Mouse (Mus musculus): Measurements from ENCODE around the gene Vmn1r201.

Gene Vmn1r201

GRCm38 (mm10) chr13:22471623-22472022 lies at the start of gene Vmn1r201:
Gene Vmn1r201 (plus strand): TSS chr13:22471923.
- no peak for DNase-seq

GRCm38 (mm10) chr13:22455145-22455544 lies 16.6 kb upstream of the Vmn1r201 start:
- no peak for DNase-seq

GRCm38 (mm10) chr13:22502431-22502830 lies 30.7 kb downstream of the Vmn1r201 start:
- no peak for DNase-seq

DNA sequence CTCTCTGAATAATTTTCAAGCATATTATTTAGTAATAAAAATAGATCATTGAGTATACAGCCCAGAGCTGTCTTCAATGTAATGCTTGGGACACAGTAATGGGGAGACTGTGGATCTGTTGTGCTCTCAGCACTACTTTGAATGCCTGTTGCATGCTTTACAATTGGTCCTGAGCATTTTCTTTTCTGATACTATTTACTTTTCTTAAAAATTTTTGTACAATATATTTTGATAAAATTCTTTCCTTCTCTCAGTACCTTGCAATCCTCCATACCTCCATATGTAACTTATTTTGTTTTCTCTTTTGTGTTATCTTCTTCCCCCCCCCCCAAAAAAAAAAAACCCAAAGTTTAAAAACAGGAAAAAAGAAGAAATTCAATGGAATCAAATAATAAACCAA lies 33.6 kb downstream of the Vmn1r201 start, which contains the start of gene Vmn1r202:
TSS of gene Vmn1r202 (minus strand) at position 101 of the 400 bp plus-strand sequence.
- DNase-seq = no peak

DNA sequence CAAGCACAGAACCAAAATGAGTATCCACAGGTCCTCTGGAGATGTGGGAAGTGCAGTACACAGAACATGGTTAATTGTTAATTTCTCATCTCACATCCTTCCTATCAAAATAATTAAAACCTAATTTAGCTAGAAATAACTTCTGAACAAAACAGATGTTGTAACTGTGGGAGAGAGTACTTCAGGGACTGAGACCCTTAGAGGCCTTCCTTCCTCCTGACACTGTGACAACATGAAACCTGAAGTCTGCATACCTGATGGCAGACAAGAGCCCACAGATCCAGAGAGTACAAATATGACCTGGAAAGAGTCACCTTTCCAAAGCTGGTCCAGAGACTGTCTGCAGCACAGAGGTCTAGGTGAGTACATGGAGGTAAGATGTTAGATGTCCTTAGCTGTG lies 46.1 kb downstream of the Vmn1r201 start, which contains the start of gene Vmn1r203:
TSS of gene Vmn1r203 (plus strand) at position 301 of the 400 bp plus-strand sequence.
- DNase-seq = no peak
